10 mouse cellular contexts compared by ENCODE assay signal in genomic region chr4:149097956-149098355, GRCm38 (mm10). TPM values are rescaled to one million over a fixed set of nuclear protein-coding genes. Genes with fewer than 3 reads are reported as not detected.
DNase-seq lines count a peak whose midpoint lies in the region; ATAC-seq and TF ChIP-seq lines count a peak whose summit lies in the region.
"Had no signal": no experiment of that assay in that cellular context is flagged by ENCODE, and none has a peak within 500 bp of the region (broad histone marks: within the 10 kb centered on the region; RNA-seq: fewer than 3 reads in every experiment).

No protein-coding gene starts in this region.

- H3K36me3 ChIP-seq in hindbrain, embryonic 12.5 days = peaks cover 9% of the 10 kb centered on the region
- H3K36me3 ChIP-seq in hindbrain, embryonic 11.5 days (ENCODE audit: control insufficient read depth, insufficient read depth, low read length) = no peaks in the 10 kb centered on the region
- H3K36me3 ChIP-seq in ES-E14 (ENCODE audit: control insufficient read depth, insufficient read depth, low read length, poor library complexity, severe bottlenecking) = peaks cover 3% of the 10 kb centered on the region; the same call in 1 of the 2 replicates
- H3K36me3 ChIP-seq in embryonic facial prominence, embryonic 14.5 days (ENCODE audit: control insufficient read depth, insufficient read depth, low read length) = peaks cover 11% of the 10 kb centered on the region
- peaks cover 10% of the 10 kb centered on the region; the same call in 1 of the 2 replicates for H3K36me3 ChIP-seq in liver, embryonic 15.5 days (replicated peaks)

- no peaks in the 10 kb centered on the region for H3K27me3 ChIP-seq in hindbrain, embryonic 12.5 days
- H3K27me3 ChIP-seq in hindbrain, embryonic 11.5 days (ENCODE audit: control insufficient read depth, insufficient read depth, low read length) = no peaks in the 10 kb centered on the region
- no peaks in the 10 kb centered on the region for H3K27me3 ChIP-seq in embryonic facial prominence, embryonic 14.5 days (replicated peaks; ENCODE audit: control insufficient read depth, insufficient read depth, low read length)
- no peaks in the 10 kb centered on the region for H3K27me3 ChIP-seq in liver, embryonic 15.5 days

- DNase-seq in hindbrain, embryonic 11.5 days (ENCODE audit: low spot score) = no peak
- DNase-seq in ES-E14 (ENCODE audit: low read depth, low spot score) = no peak
- DNase-seq in embryonic facial prominence, embryonic 14.5 days (ENCODE audit: low spot score) = no peak
- no peak for DNase-seq in thymus, postnatal 14 days
- no peak for DNase-seq in left cerebral cortex, adult 2 months (ENCODE audit: extremely low spot score in 1 of 2, low spot score in 2 of 2)
- DNase-seq: layer of hippocampus, postnatal 36 days; retina, postnatal 1 day had no signal

- peak overlapping the region; percentile 78; the same call in 1 of the 2 replicates for H3K4me2 ChIP-seq in hindbrain, embryonic 12.5 days (replicated peaks)
- H3K4me2 ChIP-seq in hindbrain, embryonic 11.5 days (replicated peaks; ENCODE audit: low read depth, low read length) = no peak overlapping the region; the same call in 1 of the 2 replicates
- H3K4me2 ChIP-seq in embryonic facial prominence, embryonic 14.5 days (ENCODE audit: low read depth, low read length) = peak overlapping the region; percentile 80; the same call in 1 of the 2 replicates
- H3K4me2 ChIP-seq in liver, embryonic 15.5 days = peak overlapping the region; percentile 89

- no peak overlapping the region for H3K27ac ChIP-seq in hindbrain, embryonic 12.5 days
- H3K27ac ChIP-seq in hindbrain, embryonic 11.5 days (ENCODE audit: low read depth, low read length) = no peak overlapping the region
- H3K27ac ChIP-seq in ES-E14 (ENCODE audit: insufficient read depth, low read depth, low read length, poor library complexity, severe bottlenecking) = no peak overlapping the region
- H3K27ac ChIP-seq in embryonic facial prominence, embryonic 14.5 days (replicated peaks; ENCODE audit: low read depth, low read length) = no peak overlapping the region
- peak overlapping the region; percentile 70 for H3K27ac ChIP-seq in liver, embryonic 15.5 days (replicated peaks)
- H3K27ac ChIP-seq in left cerebral cortex, adult 2 months = no peak overlapping the region

- H3K4me1 ChIP-seq in hindbrain, embryonic 12.5 days = peaks cover 12% of the 10 kb centered on the region
- H3K4me1 ChIP-seq in hindbrain, embryonic 11.5 days (replicated peaks; ENCODE audit: control insufficient read depth, insufficient read depth, low read length) = peaks cover 6% of the 10 kb centered on the region
- peaks cover 0 to 3% of the 10 kb centered on the region in 2 experiments; a peak in 1 of 4 replicates for H3K4me1 ChIP-seq in ES-E14 (ENCODE audit: control insufficient read depth in 2 of 2, insufficient read depth in 2 of 2, low read length in 2 of 2, poor library complexity in 1 of 2)
- H3K4me1 ChIP-seq in embryonic facial prominence, embryonic 14.5 days (ENCODE audit: control insufficient read depth, insufficient read depth, low read length) = peaks cover 7% of the 10 kb centered on the region
- H3K4me1 ChIP-seq in liver, embryonic 15.5 days (replicated peaks) = peaks cover 31% of the 10 kb centered on the region

- H3K4me3 ChIP-seq in hindbrain, embryonic 12.5 days = no peak overlapping the region
- H3K4me3 ChIP-seq in hindbrain, embryonic 11.5 days (ENCODE audit: low read depth, low read length) = no peak overlapping the region; the same call in 1 of the 2 replicates
- peak overlapping the region in 1 of 2 experiments; percentile 100; a peak in 2 of 4 replicates for H3K4me3 ChIP-seq in ES-E14 (ENCODE audit: insufficient read depth in 1 of 2, low read depth in 1 of 2, low read length in 2 of 2, poor library complexity in 1 of 2, severe bottlenecking in 1 of 2)
- peak overlapping the region; percentile 98; the same call in 1 of the 2 replicates for H3K4me3 ChIP-seq in embryonic facial prominence, embryonic 14.5 days (ENCODE audit: low read depth, low read length)
- H3K4me3 ChIP-seq in liver, embryonic 15.5 days (replicated peaks) = peak overlapping the region; percentile 95
- no peak overlapping the region for H3K4me3 ChIP-seq in left cerebral cortex, adult 2 months

- intact Hi-C loops in left cerebral cortex, adult 2 months (cut with DNase I) = no loop called here

- in situ Hi-C loops in ES-E14 (cut with MboI; ENCODE audit: low sequenced_read_pairs in 2 of 2, unreplicated experiment in 2 of 2) = no loop called here

- no peak for ATAC-seq in hindbrain, embryonic 12.5 days (ENCODE audit: low FRiP score)
- no peak for ATAC-seq in hindbrain, embryonic 11.5 days (ENCODE audit: low FRiP score)
- no peak for ATAC-seq in embryonic facial prominence, embryonic 14.5 days (ENCODE audit: low read depth)
- no peak for ATAC-seq in liver, embryonic 15.5 days (ENCODE audit: insufficient read depth)
- no peak for ATAC-seq in erythroid progenitor cell, adult 5-6 weeks (replicated peaks; ENCODE audit: low FRiP score, poor library complexity, severe bottlenecking)

- no peak overlapping the region for H3K9ac ChIP-seq in hindbrain, embryonic 12.5 days
- no peak overlapping the region for H3K9ac ChIP-seq in hindbrain, embryonic 11.5 days (ENCODE audit: low read depth, low read length)
- H3K9ac ChIP-seq in ES-E14 (ENCODE audit: insufficient read depth, low read depth, low read length, poor library complexity, severe bottlenecking) = peak overlapping the region; percentile 84; the same call in 1 of the 2 replicates
- H3K9ac ChIP-seq in embryonic facial prominence, embryonic 14.5 days (ENCODE audit: low read depth, low read length) = peak overlapping the region; percentile 86; the same call in 1 of the 2 replicates
- no peak overlapping the region for H3K9ac ChIP-seq in liver, embryonic 15.5 days

- TF ChIP-seq CTCF in left cerebral cortex, adult 2 months (IDR thresholded peaks at IDR 0.05) = no peak

- 93% methylated on average over 3 of the region's 3 CpGs for WGBS in hindbrain, embryonic 12.5 days
- WGBS in hindbrain, embryonic 11.5 days = 90% methylated on average over 3 of the region's 3 CpGs
- 74% methylated on average over 3 of the region's 3 CpGs for WGBS in embryonic facial prominence, embryonic 14.5 days
- WGBS in liver, embryonic 15.5 days (ENCODE audit: insufficient replicate concordance) = 67% methylated on average over 3 of the region's 3 CpGs

- no peaks in the 10 kb centered on the region for H3K9me3 ChIP-seq in hindbrain, embryonic 12.5 days (replicated peaks)
- H3K9me3 ChIP-seq in hindbrain, embryonic 11.5 days (ENCODE audit: control insufficient read depth, low read length) = no peaks in the 10 kb centered on the region
- no peaks in the 10 kb centered on the region for H3K9me3 ChIP-seq in ES-E14 (ENCODE audit: control insufficient read depth, insufficient read depth, low read depth, low read length)
- no peaks in the 10 kb centered on the region for H3K9me3 ChIP-seq in embryonic facial prominence, embryonic 14.5 days (ENCODE audit: control insufficient read depth, low read length)
- no peaks in the 10 kb centered on the region for H3K9me3 ChIP-seq in liver, embryonic 15.5 days (replicated peaks)

RNA-seq across cellular contexts. Expression of gene Pex14, which starts 1.7 kb away (rescaled TPM):
- polyA plus RNA-seq in hindbrain, embryonic 12.5 days (2016; fragmentation: Nextera tagmentation; extraction: Ambion mirVana) = 49.4 and 55.5 TPM in 2 replicates
- 29.9 and 33.5 TPM in 2 replicates for polyA plus RNA-seq in hindbrain, embryonic 11.5 days (2014; fragmentation: Nextera tagmentation; extraction: Ambion mirVana)
- total RNA-seq in ES-E14 (2012; rRNA removed) = 80.3 and 126 TPM in 2 replicates
- 38.1 and 41.4 TPM in 2 replicates for polyA plus RNA-seq in embryonic facial prominence, embryonic 14.5 days (2014; fragmentation: Nextera tagmentation; extraction: Ambion mirVana)
- 27.2 and 29.6 TPM in 2 replicates for polyA plus RNA-seq in liver, embryonic 15.5 days (2015; fragmentation: Nextera tagmentation; extraction: Ambion mirVana)
- total RNA-seq in erythroid progenitor cell, adult 5-6 weeks (2015; ENCODE audit: low replicate concordance) = 3.2 and 5.4 TPM in 2 replicates
- total RNA-seq in erythroid progenitor cell, adult 5-6 weeks (2017; ENCODE audit: low replicate concordance) = 0.91 and 3.0 TPM in 2 replicates
- 10 to 100 TPM; 49.3 to 50.4 TPM for total RNA-seq in left cerebral cortex, adult 2 months (2021)

RNA-seq across cellular contexts. Expression of gene Dffa, which starts 6.0 kb away (rescaled TPM):
- 30.2 and 30.6 TPM in 2 replicates for polyA plus RNA-seq in hindbrain, embryonic 12.5 days (2016; fragmentation: Nextera tagmentation; extraction: Ambion mirVana)
- polyA plus RNA-seq in hindbrain, embryonic 11.5 days (2014; fragmentation: Nextera tagmentation; extraction: Ambion mirVana) = 29.0 and 30.9 TPM in 2 replicates
- 10.3 and 15.2 TPM in 2 replicates for total RNA-seq in ES-E14 (2012; rRNA removed)
- polyA plus RNA-seq in embryonic facial prominence, embryonic 14.5 days (2014; fragmentation: Nextera tagmentation; extraction: Ambion mirVana) = 22.9 and 24.3 TPM in 2 replicates
- 14.4 and 17.7 TPM in 2 replicates for polyA plus RNA-seq in liver, embryonic 15.5 days (2015; fragmentation: Nextera tagmentation; extraction: Ambion mirVana)
- total RNA-seq in erythroid progenitor cell, adult 5-6 weeks (2015; ENCODE audit: low replicate concordance) = 1.8 and 10.5 TPM in 2 replicates
- total RNA-seq in erythroid progenitor cell, adult 5-6 weeks (2017; ENCODE audit: low replicate concordance) = 3.0 and 4.2 TPM in 2 replicates
- total RNA-seq in left cerebral cortex, adult 2 months (2021) = 10 to 100 TPM; 62.2 to 69.7 TPM

RNA-seq across cellular contexts. Expression of gene Cort, which starts 28.6 kb away (rescaled TPM):
- 0.34 and 0.36 TPM in 2 replicates for polyA plus RNA-seq in hindbrain, embryonic 12.5 days (2016; fragmentation: Nextera tagmentation; extraction: Ambion mirVana)
- polyA plus RNA-seq in hindbrain, embryonic 11.5 days (2014; fragmentation: Nextera tagmentation; extraction: Ambion mirVana) = 0.36 and 0.54 TPM in 2 replicates
- 1.7 and 1.9 TPM in 2 replicates for total RNA-seq in ES-E14 (2012; rRNA removed)
- 0.53 and 0.76 TPM in 2 replicates for polyA plus RNA-seq in embryonic facial prominence, embryonic 14.5 days (2014; fragmentation: Nextera tagmentation; extraction: Ambion mirVana)
- polyA plus RNA-seq in liver, embryonic 15.5 days (2015; fragmentation: Nextera tagmentation; extraction: Ambion mirVana) = 0.14 TPM in 1 of 2 replicates, not detected in the other
- not detected in 2 replicates for total RNA-seq in erythroid progenitor cell, adult 5-6 weeks (2015; ENCODE audit: low replicate concordance)
- not detected in 2 replicates for total RNA-seq in erythroid progenitor cell, adult 5-6 weeks (2017; ENCODE audit: low replicate concordance)
- total RNA-seq in left cerebral cortex, adult 2 months (2021) = 10 to 100 TPM; 12.6 to 14.1 TPM

RNA-seq across cellular contexts. Expression of gene Cenps, which starts 39.5 kb away (rescaled TPM):
- 32.4 and 32.9 TPM in 2 replicates for polyA plus RNA-seq in hindbrain, embryonic 12.5 days (2016; fragmentation: Nextera tagmentation; extraction: Ambion mirVana)
- polyA plus RNA-seq in hindbrain, embryonic 11.5 days (2014; fragmentation: Nextera tagmentation; extraction: Ambion mirVana) = 44.7 and 49.1 TPM in 2 replicates
- total RNA-seq in ES-E14 (2012; rRNA removed) = 15.2 and 15.9 TPM in 2 replicates
- 25.6 and 27.2 TPM in 2 replicates for polyA plus RNA-seq in embryonic facial prominence, embryonic 14.5 days (2014; fragmentation: Nextera tagmentation; extraction: Ambion mirVana)
- 9.8 and 12.4 TPM in 2 replicates for polyA plus RNA-seq in liver, embryonic 15.5 days (2015; fragmentation: Nextera tagmentation; extraction: Ambion mirVana)
- 6.1 and 9.6 TPM in 2 replicates for total RNA-seq in erythroid progenitor cell, adult 5-6 weeks (2015; ENCODE audit: low replicate concordance)
- 6.9 and 44.3 TPM in 2 replicates for total RNA-seq in erythroid progenitor cell, adult 5-6 weeks (2017; ENCODE audit: low replicate concordance)
- total RNA-seq in left cerebral cortex, adult 2 months (2021) = 10 to 100 TPM; 30.5 to 32.7 TPM

Comparison
In these comparisons a context has a peak if more than half of its experiments do, and no peak if none do; other contexts are left out.
1. H3K4me3 ChIP-seq: peak in embryonic facial prominence, embryonic 14.5 days (single experiment) and liver, embryonic 15.5 days (single experiment); none in hindbrain, embryonic 12.5 days (single experiment), hindbrain, embryonic 11.5 days (single experiment) and left cerebral cortex, adult 2 months (single experiment).
2. H3K9ac ChIP-seq: peak in ES-E14 (single experiment) and embryonic facial prominence, embryonic 14.5 days (single experiment); none in hindbrain, embryonic 12.5 days (single experiment), hindbrain, embryonic 11.5 days (single experiment) and liver, embryonic 15.5 days (single experiment).